Mouse (Mus musculus) small intestine, adult 2 months (tissue): ENCODE data around the gene C330007P06Rik.

Experiments
- CTCF ChIP-seq: fragments of 200-500 bp; IDR thresholded peaks from 2 replicates; pipeline ENCODE4 v1.5.1; 2012; ENCODE audit warnings: low read depth, mild to moderate bottlenecking, control low read depth, inconsistent platforms, low read length, moderate library complexity, mixed read lengths; ENCODE audit not compliant: insufficient replicate concordance, insufficient read length; ENCODE audit errors: extremely low read depth
- POLR2A ChIP-seq: fragments of 200-500 bp; IDR thresholded peaks from 2 replicates; pipeline ENCODE4 v1.6.1; 2012; ENCODE audit warnings: low read depth, mild to moderate bottlenecking, control low read depth, inconsistent platforms, low read length, moderate library complexity

- TF ChIP-seq CTCF (no peak), POLR2A (no peak)
Observed at GRCm38 (mm10) chrX:36803189-36803588, 70.7 kb downstream of the C330007P06Rik start.
